ENCODE assay signal across 8 mouse cellular contexts in genomic region chr11:109439209-109439608, GRCm38 (mm10). TPM values are rescaled to one million over a fixed set of nuclear protein-coding genes. Genes with fewer than 3 reads are reported as not detected.
A peak's percentile ranks its signal among the peaks of the same experiment; 100 is the strongest.
DNase-seq lines count a peak whose midpoint lies in the region; ATAC-seq and TF ChIP-seq lines count a peak whose summit lies in the region.

No protein-coding gene starts in this region.

- H3K4me1 ChIP-seq in kidney, embryonic 14.5 days (ENCODE audit: control insufficient read depth, insufficient read depth, low read length): 0 out of 2 replicates have a peak, but pooled peaks cover 6% of the 10 kb centered on the region
- H3K4me1 ChIP-seq in embryonic facial prominence, embryonic 12.5 days: no peaks in the 10 kb centered on the region; the same call in 1 of the 2 replicates
- H3K4me1 ChIP-seq in intestine, embryonic 15.5 days (replicated peaks): peaks cover 7% of the 10 kb centered on the region; the same call in 1 of the 2 replicates

- no peak for TF ChIP-seq POLR2A in myocyte (IDR thresholded peaks at IDR 0.05; ENCODE audit: insufficient read length, low read depth)

- no peak overlapping the region for H3ac ChIP-seq in myocyte (ENCODE audit: control insufficient read depth, insufficient read length)

- H3K36me3 ChIP-seq in kidney, embryonic 14.5 days (ENCODE audit: control insufficient read depth, insufficient read depth, low read length): peaks cover 35% of the 10 kb centered on the region
- peaks cover 26% of the 10 kb centered on the region for H3K36me3 ChIP-seq in embryonic facial prominence, embryonic 12.5 days
- peaks cover 16% of the 10 kb centered on the region; the same call in 1 of the 2 replicates for H3K36me3 ChIP-seq in intestine, embryonic 15.5 days
- peaks cover 10% of the 10 kb centered on the region for H3K36me3 ChIP-seq in myocyte (ENCODE audit: control insufficient read depth, insufficient read depth)

- H3K27ac ChIP-seq in kidney, embryonic 14.5 days (ENCODE audit: low read depth, low read length): no peak overlapping the region
- 0 out of 2 replicates have a peak overlapping the region, but pooled peaks have one; percentile 4 for H3K27ac ChIP-seq in embryonic facial prominence, embryonic 12.5 days
- 0 out of 2 replicates have a peak overlapping the region, but pooled peaks have one; percentile 10 for H3K27ac ChIP-seq in intestine, embryonic 15.5 days

- peak overlapping the region; percentile 56; the same call in 1 of the 2 replicates for H3K9ac ChIP-seq in kidney, embryonic 14.5 days (ENCODE audit: low read depth, low read length)
- H3K9ac ChIP-seq in embryonic facial prominence, embryonic 12.5 days: no peak overlapping the region
- no peak overlapping the region; the same call in 1 of the 2 replicates for H3K9ac ChIP-seq in intestine, embryonic 15.5 days

- no peak overlapping the region for H3K4me3 ChIP-seq in kidney, embryonic 14.5 days (ENCODE audit: low read length)
- no peak overlapping the region for H3K4me3 ChIP-seq in embryonic facial prominence, embryonic 12.5 days
- no peak overlapping the region for H3K4me3 ChIP-seq in intestine, embryonic 15.5 days (replicated peaks)
- H3K4me3 ChIP-seq in myocyte: no peak overlapping the region

- H3K9me3 ChIP-seq in kidney, embryonic 14.5 days (ENCODE audit: control insufficient read depth, low read length): no peaks in the 10 kb centered on the region
- H3K9me3 ChIP-seq in embryonic facial prominence, embryonic 12.5 days: no peaks in the 10 kb centered on the region
- H3K9me3 ChIP-seq in intestine, embryonic 15.5 days: no peaks in the 10 kb centered on the region

- H3K4me2 ChIP-seq in kidney, embryonic 14.5 days (replicated peaks; ENCODE audit: low read depth, low read length): peak overlapping the region; percentile 85
- H3K4me2 ChIP-seq in embryonic facial prominence, embryonic 12.5 days (replicated peaks): peak overlapping the region; percentile 78
- H3K4me2 ChIP-seq in intestine, embryonic 15.5 days (replicated peaks): peak overlapping the region; percentile 89
- H3K4me2 ChIP-seq in myocyte (ENCODE audit: low read depth): peak overlapping the region; percentile 93

- no peak for DNase-seq in kidney, postnatal 4 days
- DNase-seq in Muller cell, postnatal 12 days (ENCODE audit: inconsistent ontology term): no peak
- no peak for DNase-seq in adrenal gland, adult 2 months
- no peak for DNase-seq in ovary, adult 18-20 months (ENCODE audit: low spot score)

- 20% methylated on average over 5 of the region's 5 CpGs for WGBS in kidney, embryonic 14.5 days
- WGBS in embryonic facial prominence, embryonic 12.5 days: 22% methylated on average over 5 of the region's 5 CpGs
- 6% methylated on average over 5 of the region's 5 CpGs for WGBS in intestine, embryonic 15.5 days

- no peaks in the 10 kb centered on the region for H3K27me3 ChIP-seq in kidney, embryonic 14.5 days (ENCODE audit: control insufficient read depth, insufficient read depth, low read length)
- H3K27me3 ChIP-seq in embryonic facial prominence, embryonic 12.5 days: peaks cover 5% of the 10 kb centered on the region
- no peaks in the 10 kb centered on the region for H3K27me3 ChIP-seq in intestine, embryonic 15.5 days (replicated peaks)
- H3K27me3 ChIP-seq in myocyte (ENCODE audit: control insufficient read depth, insufficient read depth, insufficient read length): no peaks in the 10 kb centered on the region

- H3K79me2 ChIP-seq in myocyte (ENCODE audit: control insufficient read depth, insufficient read depth): no peaks in the 10 kb centered on the region

- ATAC-seq in kidney, embryonic 14.5 days (ENCODE audit: low FRiP score, low TSS enrichment): 0 out of 2 replicates have a peak, but pooled peaks have one; percentile 25
- ATAC-seq in embryonic facial prominence, embryonic 12.5 days (ENCODE audit: insufficient number of reproducible peaks, insufficient read depth, low FRiP score, low TSS enrichment): no peak
- peak; percentile 57 for ATAC-seq in intestine, embryonic 15.5 days

TF ChIP-seq in myocyte, 11 proteins besides CTCF, POLR2A, EP300 and RAD21:
- TF ChIP-seq E2F4 (IDR thresholded peaks at IDR 0.05; ENCODE audit: insufficient read depth): no peak
- TF ChIP-seq POLR2AphosphoS2 (IDR thresholded peaks at IDR 0.05; ENCODE audit: insufficient read length, low read depth): no peak
- no peak for TF ChIP-seq TCF3 (IDR thresholded peaks at IDR 0.05; ENCODE audit: insufficient read length, low read depth)
- TF ChIP-seq TCF12 (IDR thresholded peaks at IDR 0.05; ENCODE audit: insufficient read depth, poor library complexity, severe bottlenecking): no peak
- no peak for TF ChIP-seq MYOG (IDR thresholded peaks at IDR 0.05; ENCODE audit: control insufficient read depth in 1 of 3, insufficient read depth in 1 of 3, insufficient read length in 2 of 3, low read depth in 2 of 3)
- no peak for TF ChIP-seq CEBPB (IDR thresholded peaks at IDR 0.05; ENCODE audit: insufficient read depth, poor library complexity, severe bottlenecking)
- TF ChIP-seq MYOD1 (IDR thresholded peaks at IDR 0.05; ENCODE audit: control insufficient read depth in 1 of 3, insufficient read length in 2 of 3, low read depth in 2 of 3): no peak
- TF ChIP-seq MAX (IDR thresholded peaks at IDR 0.05; ENCODE audit: low read depth): no peak
- no peak for TF ChIP-seq REST (IDR thresholded peaks at IDR 0.05; ENCODE audit: insufficient read depth, insufficient read length)
- no peak for TF ChIP-seq SRF (IDR thresholded peaks at IDR 0.05; ENCODE audit: control insufficient read depth, insufficient read length, low read depth)
- TF ChIP-seq USF1 (IDR thresholded peaks at IDR 0.05; ENCODE audit: low read depth): no peak

RNA-seq across cellular contexts. Expression of gene Amz2, which starts 13.5 kb away (rescaled TPM):
- polyA plus RNA-seq in kidney, embryonic 14.5 days (2014; fragmentation: Nextera tagmentation; extraction: Ambion mirVana): 42.1 and 49.8 TPM in 2 replicates
- 44.4 and 48.5 TPM in 2 replicates for polyA plus RNA-seq in embryonic facial prominence, embryonic 12.5 days (2016; fragmentation: Nextera tagmentation; extraction: Ambion mirVana)
- 38.4 and 38.9 TPM in 2 replicates for polyA plus RNA-seq in intestine, embryonic 15.5 days (2015; fragmentation: Nextera tagmentation; extraction: Ambion mirVana)
- polyA plus RNA-seq in myocyte (2012; fragmentation: generic; extraction: Trizol): 31.5 TPM
- 10 to 100 TPM; 41.8 to 43.2 TPM for total RNA-seq in adrenal gland, adult 2 months (2021)
- 13.1 and 17.4 TPM in 2 replicates for polyA plus RNA-seq in adrenal gland, adult 2 months (2012; rRNA removed)

RNA-seq across cellular contexts. Expression of gene 9930022D16Rik, which starts 25.5 kb away (rescaled TPM):
- polyA plus RNA-seq in kidney, embryonic 14.5 days (2014; fragmentation: Nextera tagmentation; extraction: Ambion mirVana): not detected in 2 replicates
- not detected in 2 replicates for polyA plus RNA-seq in embryonic facial prominence, embryonic 12.5 days (2016; fragmentation: Nextera tagmentation; extraction: Ambion mirVana)
- not detected in 2 replicates for polyA plus RNA-seq in intestine, embryonic 15.5 days (2015; fragmentation: Nextera tagmentation; extraction: Ambion mirVana)
- polyA plus RNA-seq in myocyte (2012; fragmentation: generic; extraction: Trizol): not detected
- total RNA-seq in adrenal gland, adult 2 months (2021): not detected
- not detected in 2 replicates for polyA plus RNA-seq in adrenal gland, adult 2 months (2012; rRNA removed)

RNA-seq across cellular contexts. Expression of gene Arsg, which starts 34.0 kb away (rescaled TPM):
- 2.2 and 6.1 TPM in 2 replicates for polyA plus RNA-seq in kidney, embryonic 14.5 days (2014; fragmentation: Nextera tagmentation; extraction: Ambion mirVana)
- 2.4 and 2.7 TPM in 2 replicates for polyA plus RNA-seq in embryonic facial prominence, embryonic 12.5 days (2016; fragmentation: Nextera tagmentation; extraction: Ambion mirVana)
- 3.3 and 3.6 TPM in 2 replicates for polyA plus RNA-seq in intestine, embryonic 15.5 days (2015; fragmentation: Nextera tagmentation; extraction: Ambion mirVana)
- polyA plus RNA-seq in myocyte (2012; fragmentation: generic; extraction: Trizol): 2.4 TPM
- 1 to 10 TPM; 5.4 TPM for total RNA-seq in adrenal gland, adult 2 months (2021)
- polyA plus RNA-seq in adrenal gland, adult 2 months (2012; rRNA removed): 4.5 and 4.8 TPM in 2 replicates

RNA-seq across cellular contexts. Expression of gene Slc16a6, which starts 34.2 kb away (rescaled TPM):
- 9.7 and 11.8 TPM in 2 replicates for polyA plus RNA-seq in kidney, embryonic 14.5 days (2014; fragmentation: Nextera tagmentation; extraction: Ambion mirVana)
- 3.5 and 3.7 TPM in 2 replicates for polyA plus RNA-seq in embryonic facial prominence, embryonic 12.5 days (2016; fragmentation: Nextera tagmentation; extraction: Ambion mirVana)
- 15.4 and 16.6 TPM in 2 replicates for polyA plus RNA-seq in intestine, embryonic 15.5 days (2015; fragmentation: Nextera tagmentation; extraction: Ambion mirVana)
- 4.3 TPM for polyA plus RNA-seq in myocyte (2012; fragmentation: generic; extraction: Trizol)
- total RNA-seq in adrenal gland, adult 2 months (2021): under 1 TPM; 0.66 to 0.78 TPM
- 0.33 and 0.45 TPM in 2 replicates for polyA plus RNA-seq in adrenal gland, adult 2 months (2012; rRNA removed)
